Mouse (Mus musculus) heart, postnatal 0 days (tissue): ENCODE results near the gene Aurkb. TPM values are rescaled to one million over a fixed set of nuclear protein-coding genes. Genes with fewer than 3 reads are reported as not detected.

Experiments used
- ATAC-seq: fragments of 200-750 bp; cut with Nextera tagmentation; 2 replicates; pipeline ENCODE4 v1.8.0; 2017; ENCODE audit warnings: low read depth, moderate number of reproducible peaks, moderate library complexity; ENCODE audit not compliant: insufficient read depth
- DNase-seq: peaks from one replicate; pipeline ENCODE4 v3.0.0-alpha.2; 2016; ENCODE audit warnings: low spot score
- H3K27ac ChIP-seq: fragments of 300-500 bp; sonication (generic); 2 replicates; pipeline ENCODE4 v1.5.1; 2014; ENCODE audit warnings: low read depth, mild to moderate bottlenecking
- H3K27me3 ChIP-seq: fragments of 300-500 bp; sonication (generic); 2 replicates; pipeline ENCODE4 v1.6.1; 2014; ENCODE audit warnings: low read length, mixed read lengths; ENCODE audit not compliant: control insufficient read depth, insufficient read depth
- H3K36me3 ChIP-seq: fragments of 300-500 bp; sonication (generic); replicated peaks from 2 replicates; pipeline ENCODE4 v1.6.1; 2014; ENCODE audit warnings: low read length, mixed read lengths; ENCODE audit not compliant: control insufficient read depth, insufficient read depth
- H3K4me1 ChIP-seq: fragments of 300-500 bp; sonication (generic); 2 replicates; pipeline ENCODE4 v1.6.1; 2014; ENCODE audit warnings: antibody characterized with exemption; ENCODE audit not compliant: control insufficient read depth, insufficient read depth
- H3K4me2 ChIP-seq: fragments of 300-500 bp; sonication (generic); 2 replicates; pipeline ENCODE4 v1.6.1; 2014; ENCODE audit warnings: low read depth, mild to moderate bottlenecking, low read length, moderate library complexity
- H3K4me3 ChIP-seq: fragments of 300-500 bp; sonication (generic); 2 replicates; pipeline ENCODE4 v1.5.1; 2014; ENCODE audit warnings: low read depth, low read length
- H3K9ac ChIP-seq: fragments of 300-500 bp; sonication (generic); replicated peaks from 2 replicates; pipeline ENCODE4 v1.6.1; 2014; ENCODE audit warnings: low read depth, low read length, mixed read lengths
- H3K9me3 ChIP-seq: fragments of 300-500 bp; sonication (generic); replicated peaks from 2 replicates; pipeline ENCODE4 v1.6.1; 2016; ENCODE audit warnings: low read length; ENCODE audit not compliant: control insufficient read depth
- CTCF ChIP-seq: IDR thresholded peaks from 2 replicates; pipeline ENCODE4 v1.5.1; 2016; ENCODE audit warnings: antibody characterized with exemption, control low read depth, low read depth
- EP300 ChIP-seq: IDR thresholded peaks from 2 replicates; pipeline ENCODE4 v1.6.1; 2016; ENCODE audit warnings: antibody characterized with exemption, low read depth
- WGBS: fragments of 180-500 bp; shearing (Covaris S2); extraction: QIAGEN DNeasy Blood & Tissue Kit; methylation state at CpG from one replicate; pipeline ENCODE4 v1.1.7; 2014; 5-methylcytosine and 5-hydroxymethylcytosine counted together
- polyA plus RNA-seq: library from polyadenylated mRNA; unstranded; fragments of >200 nt; fragmentation: Nextera tagmentation; extraction: Ambion mirVana; gene quantifications from 2 replicates; pipeline ENCODE4 v1.2.1, GENCODE M21; 2015
- total RNA-seq: library from RNA; depleted of rRNA; stranded (reverse); fragments of >200 nt; gene quantifications from 2 replicates; pipeline ENCODE4 v1.2.3, GENCODE M21; 2014; ENCODE audit warnings: low replicate concordance

Gene Aurkb
- total and polyA plus RNA-seq, 2 experiments from 2014 or later = 19.5 to 21.4 TPM

GRCm38 (mm10) chr11:69037231-69038061 is 8.0 kb upstream of the Aurkb start:
- peak overlapping the region; percentile 73 for H3K27ac ChIP-seq
- peak overlapping the region; percentile 68 for H3K4me2 ChIP-seq
- WGBS = under 1% methylated on average over 34 of the region's 34 CpGs
- H3K27me3 ChIP-seq = no peaks in the 10 kb centered on the region
- peak overlapping the region; percentile 63 for H3K9ac ChIP-seq
- no peaks in the 10 kb centered on the region for H3K9me3 ChIP-seq
- H3K4me3 ChIP-seq = peak overlapping the region; percentile 76
- peaks cover 27% of the 10 kb centered on the region for H3K36me3 ChIP-seq
- ATAC-seq (peak; percentile 29; the same call in 1 of the 2 replicates), DNase-seq (peak; percentile 68)
- TF ChIP-seq CTCF (no peak), EP300 (peak; percentile 26; the same call in 1 of the 2 replicates)
- H3K4me1 ChIP-seq = 0 out of 2 replicates have a peak, but pooled peaks cover 4% of the 10 kb centered on the region

- Histone ChIP-seq H3K27me3 (no peaks in the 10 kb centered on the region), H3K4me1 (0 out of 2 replicates have a peak, but pooled peaks cover 4% of the 10 kb centered on the region), H3K9ac (no peak overlapping the region), H3K4me2 (no peak overlapping the region), H3K9me3 (no peaks in the 10 kb centered on the region), H3K27ac (no peak overlapping the region), H3K36me3 (peaks cover 20% of the 10 kb centered on the region), H3K4me3 (no peak overlapping the region)
- WGBS = 71% methylated on average over 5 of the region's 5 CpGs
- TF ChIP-seq EP300 (no peak), CTCF (no peak)
- ATAC-seq (no peak), DNase-seq (no peak)
These were observed 7.3 kb upstream of the Aurkb start for GRCm38 (mm10) chr11:69038173-69038572.

GRCm38 (mm10) chr11:69046395-69046774 is 938 bp downstream of the Aurkb start:
- TF ChIP-seq EP300 (no peak), CTCF (no peak)
- no peaks in the 10 kb centered on the region for H3K9me3 ChIP-seq
- H3K9ac ChIP-seq = peak overlapping the region; percentile 66
- ATAC-seq = no peak
- peak overlapping the region; percentile 84 for H3K4me2 ChIP-seq
- peak overlapping the region; percentile 84 for H3K4me3 ChIP-seq
- peaks cover 11% of the 10 kb centered on the region for H3K4me1 ChIP-seq
- 7% methylated on average over 9 of the region's 9 CpGs for WGBS
- no peaks in the 10 kb centered on the region for H3K27me3 ChIP-seq
- peak overlapping the region; percentile 83 for H3K27ac ChIP-seq
- DNase-seq = no peak
- peaks cover 19% of the 10 kb centered on the region; the same call in 1 of the 2 replicates for H3K36me3 ChIP-seq

GRCm38 (mm10) chr11:69047592-69047991 is 2.1 kb downstream of the Aurkb start:
- H3K9me3 ChIP-seq = no peaks in the 10 kb centered on the region
- H3K9ac ChIP-seq = no peak overlapping the region
- no peak overlapping the region for H3K27ac ChIP-seq
- H3K27me3 ChIP-seq = no peaks in the 10 kb centered on the region
- ATAC-seq (no peak), DNase-seq (no peak)
- peaks cover 11% of the 10 kb centered on the region for H3K4me1 ChIP-seq
- TF ChIP-seq EP300 (no peak), CTCF (no peak)
- no peak overlapping the region for H3K4me3 ChIP-seq
- WGBS = 82% methylated on average over 12 of the region's 12 CpGs
- peaks cover 19% of the 10 kb centered on the region; the same call in 1 of the 2 replicates for H3K36me3 ChIP-seq
- peak overlapping the region; percentile 84; the same call in 1 of the 2 replicates for H3K4me2 ChIP-seq

- DNase-seq = no peak
These were observed 2.7 kb downstream of the Aurkb start for GRCm38 (mm10) chr11:69048151-69048550.

More at GRCm38 (mm10) chr11:69048151-69048550, 2.7 kb downstream of the Aurkb start:
- TF ChIP-seq CTCF (no peak), EP300 (no peak)
- Histone ChIP-seq H3K4me2 (no peak overlapping the region), H3K36me3 (peaks cover 19% of the 10 kb centered on the region; the same call in 1 of the 2 replicates), H3K4me3 (no peak overlapping the region), H3K27me3 (no peaks in the 10 kb centered on the region), H3K4me1 (peaks cover 11% of the 10 kb centered on the region), H3K9ac (no peak overlapping the region), H3K27ac (no peak overlapping the region), H3K9me3 (no peaks in the 10 kb centered on the region)
- 90% methylated on average over 14 of the region's 14 CpGs for whole genome bisulfite sequencing
- no peak for ATAC-seq
